17 mouse cellular contexts compared by ENCODE assay signal in the genomic region with DNA sequence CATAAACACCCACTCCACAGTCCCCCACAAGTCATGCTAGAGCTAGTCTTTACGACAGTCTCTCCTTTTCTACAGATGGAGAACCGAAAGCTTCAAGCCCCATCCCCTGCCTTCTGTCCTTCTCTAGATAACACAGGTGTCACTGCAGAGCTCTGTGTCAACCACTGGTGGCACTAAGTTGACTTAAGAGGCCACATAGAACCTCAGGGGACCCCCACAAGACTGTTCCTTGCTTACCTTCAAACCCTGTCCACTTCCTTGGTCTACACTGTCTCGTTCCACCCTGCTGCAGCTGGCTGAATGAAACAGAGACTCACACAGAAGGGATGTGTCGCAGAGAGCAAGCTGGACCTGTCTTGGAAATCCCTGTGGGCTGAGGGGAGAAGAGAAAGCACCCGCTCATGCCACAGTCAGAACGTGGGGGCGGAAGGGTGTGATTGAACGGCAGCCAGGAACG. TPM values are rescaled to one million over a fixed set of nuclear protein-coding genes. Genes with fewer than 3 reads are reported as not detected.
A peak's percentile ranks its signal among the peaks of the same experiment; 100 is the strongest.
DNase-seq lines count a peak whose midpoint lies in the region; TF ChIP-seq lines count a peak whose summit lies in the region.
"Had no signal": no experiment of that assay in that cellular context is flagged by ENCODE, and none has a peak within 500 bp of the region (broad histone marks: within the 10 kb centered on the region; RNA-seq: fewer than 3 reads in every experiment).

Irgc1 (minus strand) TSS at position 443 of the 457 bp plus-strand sequence.

- peak within 1 kb of the TSS; percentile 48 for H3ac ChIP-seq in C2C12 (ENCODE audit: control insufficient read depth, insufficient read length, low read depth)

- TF ChIP-seq CTCF in C2C12 (IDR thresholded peaks at IDR 0.05; ENCODE audit: control insufficient read depth, insufficient read depth, insufficient read length), result no peak
- TF ChIP-seq CTCF in bone marrow macrophage, adult 2 months (IDR thresholded peaks at IDR 0.05; ENCODE audit: low read depth, low read length), result 0 out of 2 replicates have a peak, but pooled peaks have one; percentile 13

- no peaks in the 10 kb centered on the region for H3K79me3 ChIP-seq in C2C12 (ENCODE audit: low read depth)

- H3K79me2 ChIP-seq in C2C12 (ENCODE audit: control insufficient read depth, insufficient read depth), result no peaks in the 10 kb centered on the region

- H3K27me3 ChIP-seq in C2C12 (ENCODE audit: control insufficient read depth, insufficient read depth, insufficient read length), result no peaks in the 10 kb centered on the region
- H3K27me3 ChIP-seq: embryonic facial prominence, embryonic 13.5 days had no signal

- H3K4me1 ChIP-seq in bone marrow macrophage, adult 2 months (ENCODE audit: control insufficient read depth, insufficient read depth, low read length), result peaks cover 22% of the 10 kb centered on the region
- H3K4me1 ChIP-seq: embryonic facial prominence, embryonic 13.5 days had no signal

- no peak for TF ChIP-seq POLR2A in bone marrow macrophage, adult 2 months (IDR thresholded peaks at IDR 0.05; ENCODE audit: borderline replicate concordance, low read depth, low read length)

- no peaks in the 10 kb centered on the region for H3K36me3 ChIP-seq in C2C12 (ENCODE audit: control insufficient read depth, insufficient read depth)
- H3K36me3 ChIP-seq: embryonic facial prominence, embryonic 13.5 days; heart, embryonic 10.5 days had no signal

- no peak within 1 kb of the TSS for H3K27ac ChIP-seq in bone marrow macrophage, adult 2 months (ENCODE audit: insufficient read depth, low read depth, low read length)
- H3K27ac ChIP-seq: embryonic facial prominence, embryonic 13.5 days; heart, embryonic 10.5 days had no signal

- peak; percentile 32 for DNase-seq in lung, postnatal 36 days
- no peak for DNase-seq in lung, postnatal 10 days
- DNase-seq in naive thymus-derived CD4-positive, alpha-beta T cell, adult 2 months (ENCODE audit: low read depth), result peak; percentile 71
- no peak for DNase-seq in kidney, adult 11 months
- no peak for DNase-seq in cerebellum, postnatal 4 days (ENCODE audit: low spot score in 2 of 2)
- no peak for DNase-seq in kidney, adult 18-20 months
- DNase-seq: cerebellum, postnatal 14 days; gastrocnemius, postnatal 10 days; lung, adult 2 months; right cerebral cortex, postnatal 4 days had no signal

- no peak within 1 kb of the TSS for H3K4me3 ChIP-seq in C2C12 (ENCODE audit: insufficient read depth, poor library complexity, severe bottlenecking)
- H3K4me3 ChIP-seq in bone marrow macrophage, adult 2 months (ENCODE audit: insufficient read depth, low read length), result no peak within 1 kb of the TSS
- H3K4me3 ChIP-seq: embryonic facial prominence, embryonic 13.5 days; heart, embryonic 10.5 days had no signal

TF ChIP-seq in C2C12, 6 proteins besides CTCF, POLR2A, EP300 and RAD21:
- no peak for TF ChIP-seq USF1 (IDR thresholded peaks at IDR 0.05; ENCODE audit: low read depth)
- no peak for TF ChIP-seq FOSL1 (IDR thresholded peaks at IDR 0.05; ENCODE audit: insufficient read depth, low read length, poor library complexity, severe bottlenecking)
- no peak for TF ChIP-seq MYOD1 (IDR thresholded peaks at IDR 0.05; ENCODE audit: control insufficient read depth, insufficient read length, low read depth)
- TF ChIP-seq CEBPB (IDR thresholded peaks at IDR 0.05; ENCODE audit: low read depth), result no peak
- no peak for TF ChIP-seq MYOG (IDR thresholded peaks at IDR 0.05; ENCODE audit: control insufficient read depth, extremely low read depth, insufficient read length)
- no peak for TF ChIP-seq MAX (IDR thresholded peaks at IDR 0.05)

RNA-seq across cellular contexts. Expression of gene Irgc1, which starts in this region (rescaled TPM):
- 0.33 TPM for polyA plus RNA-seq in C2C12 (2012; fragmentation: generic; extraction: Trizol)
- polyA plus RNA-seq in bone marrow macrophage, adult 2 months (2012; ENCODE audit: insufficient read depth, insufficient read length, missing spikeins), result not detected in 2 replicates
- polyA plus RNA-seq: embryonic facial prominence, embryonic 13.5 days; forebrain, embryonic 11.5 days; heart, embryonic 10.5 days; kidney, embryonic 16.5 days; limb, embryonic 14.5 days had no signal

Comparison
In these comparisons a context has a peak if more than half of its experiments do, and no peak if none do; other contexts are left out.
1. DNase-seq: peak in lung, postnatal 36 days (single experiment) and naive thymus-derived CD4-positive, alpha-beta T cell, adult 2 months (single experiment); none in lung, postnatal 10 days (single experiment), kidney, adult 11 months (single experiment), cerebellum, postnatal 4 days (0 of 2) and kidney, adult 18-20 months (single experiment).